Mouse (Mus musculus) cerebellum, adult 8-10 months (tissue): ENCODE results near the gene Mpv17.

Experiments
- DNase-seq: peaks from one replicate; pipeline ENCODE4 v3.0.0; 2022

Gene Mpv17

DNA sequence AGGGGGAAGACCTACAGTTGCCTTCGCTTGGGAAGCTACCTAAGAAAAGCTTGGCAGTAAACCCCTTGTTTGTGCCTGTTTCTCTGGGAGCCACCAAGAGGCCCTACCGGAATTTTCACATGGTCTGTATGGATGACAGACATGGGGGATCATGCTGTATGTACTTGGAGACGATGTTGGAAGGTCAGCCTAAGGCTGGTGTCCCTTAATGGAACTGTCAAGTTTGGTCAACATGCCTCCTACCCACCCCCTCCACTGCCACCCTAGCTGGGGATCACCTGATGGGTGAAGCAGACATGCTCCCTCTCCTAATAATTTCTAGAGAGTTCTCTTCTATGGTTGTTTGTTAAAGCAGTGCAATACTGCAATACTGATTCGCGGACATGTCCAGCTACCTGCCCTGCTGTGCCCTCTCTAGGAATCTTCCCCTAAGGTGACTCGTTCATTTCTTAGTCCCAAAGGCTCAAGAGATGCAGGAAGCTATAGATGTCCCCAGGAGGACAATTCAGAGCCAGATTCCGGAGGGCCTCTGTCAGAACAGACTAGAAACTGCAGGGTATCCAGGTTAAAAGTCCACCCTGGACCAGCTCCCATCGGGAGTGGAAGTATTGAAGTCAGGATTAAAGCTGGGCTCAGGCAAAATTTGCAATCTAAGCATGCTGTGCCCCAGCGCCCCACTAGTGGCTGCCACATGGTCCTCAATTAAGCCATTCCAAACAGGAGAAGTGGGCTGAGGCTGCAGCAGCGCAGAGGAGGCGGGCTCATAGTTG is 58.2 kb downstream of the Mpv17 start:
- no peak for DNase-seq

DNA sequence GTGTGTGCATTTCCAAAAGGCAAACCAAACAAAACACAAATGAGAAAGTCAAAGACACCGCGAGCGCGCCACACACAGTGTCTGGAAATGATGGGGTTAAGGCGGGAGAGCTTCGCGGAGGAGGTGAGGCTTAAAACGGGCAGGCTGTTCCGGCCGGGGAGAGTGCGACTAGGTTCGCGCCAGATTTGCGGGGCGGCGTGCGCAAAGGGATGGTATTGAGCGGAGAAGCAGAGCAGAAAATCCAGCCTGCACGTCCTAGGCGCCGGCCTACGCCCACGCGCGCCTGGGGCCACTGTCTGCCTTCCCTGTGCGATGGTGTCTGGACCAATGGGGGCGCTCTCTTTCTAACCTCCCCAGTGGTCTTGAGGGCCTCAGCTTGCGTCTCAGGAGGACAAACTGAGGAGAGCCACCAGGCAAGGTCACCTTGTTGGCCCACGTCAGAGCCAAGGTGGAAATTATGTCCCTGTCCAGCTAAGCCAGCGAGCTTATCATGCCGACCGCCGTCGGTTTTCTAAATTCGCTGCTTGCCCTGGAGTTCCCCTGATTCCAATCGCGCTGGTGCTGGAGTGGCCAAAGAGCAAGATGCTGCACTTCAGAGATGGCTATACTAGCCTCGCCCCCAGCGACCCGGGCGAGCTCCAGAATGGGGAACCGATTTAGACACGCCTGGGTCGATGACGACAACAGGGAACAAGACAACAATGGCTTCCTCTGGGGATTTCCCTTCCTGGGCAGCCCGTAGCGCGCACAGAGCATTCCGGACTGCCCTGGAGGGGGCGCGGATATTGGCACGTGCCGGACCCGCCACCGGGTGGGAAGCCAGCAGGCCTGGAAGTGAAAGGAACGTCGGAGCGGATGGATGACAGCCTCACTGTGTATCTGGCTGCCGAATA is 59.0 kb downstream of the Mpv17 start:
- no peak for DNase-seq

- no peak for DNase-seq
Observed at GRCm38 (mm10) chr5:31094100-31094798, 59.8 kb downstream of the Mpv17 start.

- DNase-seq = no peak
Observed at GRCm38 (mm10) chr5:31093151-31094041, 60.7 kb downstream of the Mpv17 start.

GRCm38 (mm10) chr5:31092231-31092975 is 61.6 kb downstream of the Mpv17 start:
- no peak for DNase-seq
